Mouse (Mus musculus): Measurements from ENCODE around the gene Taf5.

GRCm38 (mm10) chr19:47031770-47032169 is 35.8 kb upstream of the Taf5 start:
- TF ChIP-seq GATA1 (IDR thresholded peaks at IDR 0.05; ENCODE audit: borderline replicate concordance, low read length) = no peak
- TF ChIP-seq FLI1 (IDR thresholded peaks at IDR 0.05; ENCODE audit: low read length) = no peak
